Mouse (Mus musculus) lung, postnatal 4 days (tissue): ENCODE measurements around the gene Lgals12.

Experiments
- DNase-seq, 2 experiments: peaks; one replicate each; pipeline ENCODE4 v3.0.0; 2021

Lgals12 gene

GRCm38 (mm10) chr19:7583101-7583500, 23.9 kb downstream of the Lgals12 start:
- peak; percentile 26 to 41 for DNase-seq

GRCm38 (mm10) chr19:7581042-7581441, 26.0 kb downstream of the Lgals12 start:
- DNase-seq, result peak; percentile 29 to 41

DNA sequence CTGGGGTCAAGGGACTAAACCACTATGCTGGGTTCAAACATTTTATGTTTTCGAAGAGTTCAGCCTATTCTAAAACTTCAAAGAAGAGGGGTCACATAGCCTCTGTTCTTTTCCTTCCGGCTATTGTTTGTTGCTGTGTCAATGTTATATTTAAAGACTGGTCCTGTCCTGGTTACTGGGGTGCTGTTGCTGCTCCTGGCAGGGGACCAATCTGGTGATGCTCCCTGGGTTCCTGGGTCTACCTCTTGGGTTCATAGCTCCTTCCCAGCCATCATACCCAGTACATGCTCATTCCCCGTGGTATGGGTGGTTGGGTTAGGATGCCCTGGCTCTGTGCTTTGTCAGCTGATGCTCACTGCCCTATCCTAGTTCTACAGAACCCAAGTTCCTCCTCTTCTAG, 29.3 kb downstream of the Lgals12 start:
- DNase-seq, result no peak

DNA sequence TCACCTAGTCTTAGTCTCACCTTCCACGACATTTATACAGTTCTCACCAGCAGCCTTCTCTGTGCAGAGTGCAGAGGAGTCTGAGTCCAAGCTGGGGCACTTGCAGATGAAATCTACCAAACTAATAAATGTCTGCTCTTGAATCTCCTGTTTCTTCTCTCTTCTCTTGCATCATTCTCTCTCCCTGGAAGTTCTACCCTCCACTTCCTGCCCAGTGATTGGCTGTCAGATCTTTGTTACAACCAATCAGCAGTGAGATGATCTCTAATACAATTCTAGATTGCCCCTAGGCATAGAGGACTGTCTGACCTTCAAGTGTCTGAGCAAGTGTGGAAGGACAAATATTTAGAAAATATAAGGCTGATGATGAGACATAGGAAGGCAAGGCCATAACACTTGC, 30.8 kb downstream of the Lgals12 start:
- no peak for DNase-seq

GRCm38 (mm10) chr19:7569650-7570049, 37.3 kb downstream of the Lgals12 start:
- no peak for DNase-seq

DNA sequence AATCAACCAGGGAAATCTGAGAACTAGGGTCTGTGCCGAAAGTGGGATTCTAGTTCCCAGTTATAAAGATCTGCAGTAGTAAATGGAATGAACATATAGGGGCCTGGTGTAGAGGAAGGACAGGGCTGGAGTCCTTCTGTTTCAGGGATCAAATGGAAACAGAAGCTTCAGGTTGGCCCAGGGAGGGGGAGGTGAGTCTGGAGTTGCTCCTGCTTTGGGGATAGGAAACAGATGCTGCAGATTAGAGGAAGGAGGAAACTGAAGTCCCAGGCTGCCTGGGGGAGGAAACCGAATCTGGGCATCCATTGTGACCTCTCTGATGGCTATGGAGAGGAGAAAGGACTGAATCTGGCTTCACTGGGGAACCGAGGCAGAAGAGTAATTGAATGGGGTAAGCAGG, 38.6 kb downstream of the Lgals12 start:
- DNase-seq, result no peak

DNA sequence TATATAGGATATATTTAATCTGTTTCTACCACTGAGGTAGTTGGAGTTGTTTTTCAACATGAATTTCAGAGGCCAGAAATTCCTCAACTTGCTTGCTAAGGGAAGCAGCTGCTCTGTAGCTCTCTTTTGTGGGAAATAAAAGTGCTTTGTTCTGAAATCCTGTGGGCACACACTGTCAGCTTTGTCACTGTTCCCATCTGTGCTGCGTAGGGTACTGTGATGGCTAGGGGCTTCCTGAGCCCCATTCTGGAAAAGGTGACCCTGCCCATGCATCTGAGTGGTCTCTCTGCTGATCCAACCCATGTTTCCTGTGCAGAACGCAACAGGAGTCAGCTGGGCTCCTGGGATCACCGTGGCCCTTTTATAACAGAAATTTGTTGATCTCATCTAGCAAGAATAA, 40.2 kb downstream of the Lgals12 start:
- no peak for DNase-seq

DNA sequence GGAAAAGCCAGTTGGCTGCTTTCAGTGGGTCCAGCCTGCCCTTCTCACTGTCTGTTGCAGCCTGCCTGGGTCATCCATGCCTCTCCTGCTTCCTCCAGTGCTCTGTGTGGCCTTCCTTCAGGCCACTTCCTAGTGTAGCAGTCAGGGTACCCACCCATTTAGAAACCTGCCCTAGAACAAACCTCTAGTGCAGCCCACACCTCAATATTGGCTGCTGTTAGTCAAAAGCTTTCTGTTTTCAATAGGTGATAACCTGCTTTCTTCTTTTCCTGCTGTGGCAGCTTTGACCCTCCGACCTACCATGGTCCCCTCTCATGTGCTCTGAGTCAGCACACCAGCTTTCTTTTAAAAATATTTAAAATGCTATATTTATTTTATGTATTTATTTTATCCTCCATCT, 42.5 kb downstream of the Lgals12 start:
- no peak for DNase-seq

- DNase-seq, result no peak
Measured at GRCm38 (mm10) chr19:7563676-7564075, 43.3 kb downstream of the Lgals12 start.

DNA sequence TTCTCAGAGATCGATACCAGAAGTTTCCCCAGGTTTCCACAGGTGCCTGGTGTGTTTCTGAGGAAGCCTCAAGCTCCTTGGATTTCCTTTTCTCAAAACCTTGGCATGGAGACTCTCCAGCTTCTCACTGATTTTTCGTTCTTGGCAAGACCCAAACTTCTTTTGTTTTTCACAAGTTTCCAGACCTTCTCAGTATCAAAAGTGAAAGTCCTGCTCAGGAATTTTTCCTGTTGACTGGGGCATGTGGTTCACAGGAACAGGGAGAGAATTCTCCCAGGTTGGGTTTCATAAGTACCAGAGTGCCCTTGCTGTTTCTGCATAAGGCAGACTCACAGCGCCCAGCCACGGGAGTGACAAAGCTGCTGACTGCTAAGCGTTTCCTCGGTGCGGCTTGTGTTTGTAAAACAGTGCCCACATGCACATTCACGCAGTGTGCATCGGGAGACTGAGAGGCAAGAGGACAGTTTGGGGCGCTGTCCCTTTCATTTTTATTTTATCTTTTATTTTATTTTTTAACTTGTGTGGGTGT, 44.3 kb downstream of the Lgals12 start:
- no peak for DNase-seq

DNA sequence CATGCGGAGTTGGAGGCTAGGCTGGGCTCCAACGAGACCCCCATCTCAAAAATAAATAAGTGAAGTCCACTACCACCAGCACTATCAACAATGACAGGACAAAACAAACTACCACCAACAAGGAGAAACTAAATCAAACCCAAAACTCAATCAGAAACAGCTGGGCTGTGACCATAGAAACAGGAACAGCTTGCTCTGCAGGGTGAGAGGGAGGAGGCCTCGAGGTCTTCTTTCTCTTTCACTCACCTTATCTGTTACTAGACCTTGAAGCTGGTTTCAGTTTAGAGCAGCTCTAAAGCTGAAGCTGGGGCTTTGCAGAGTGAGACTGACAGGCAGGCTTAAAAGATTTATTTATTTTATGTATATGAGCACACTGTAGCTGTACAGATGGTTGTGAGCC, 45.5 kb downstream of the Lgals12 start:
- DNase-seq, result no peak

DNA sequence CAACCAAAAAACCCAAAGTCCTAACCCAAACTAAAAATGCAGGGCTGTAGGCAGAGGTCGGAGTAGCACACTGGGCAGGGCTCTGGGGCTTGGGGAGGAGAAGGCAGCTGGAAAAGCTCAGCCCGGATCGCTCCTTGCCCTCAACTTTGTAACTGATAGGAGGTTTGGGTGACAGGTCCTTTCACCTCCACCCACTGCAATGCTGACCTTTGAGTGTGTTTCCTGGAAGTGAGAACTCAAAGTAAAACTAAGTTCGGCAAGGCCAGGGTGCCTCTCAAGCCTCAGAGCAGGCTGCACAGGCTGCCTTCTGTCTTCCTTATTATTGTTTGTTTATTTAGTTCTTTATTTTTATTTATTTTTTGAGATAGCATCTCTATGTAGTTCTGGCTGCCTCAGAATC, 47.0 kb downstream of the Lgals12 start:
- no peak for DNase-seq

DNA sequence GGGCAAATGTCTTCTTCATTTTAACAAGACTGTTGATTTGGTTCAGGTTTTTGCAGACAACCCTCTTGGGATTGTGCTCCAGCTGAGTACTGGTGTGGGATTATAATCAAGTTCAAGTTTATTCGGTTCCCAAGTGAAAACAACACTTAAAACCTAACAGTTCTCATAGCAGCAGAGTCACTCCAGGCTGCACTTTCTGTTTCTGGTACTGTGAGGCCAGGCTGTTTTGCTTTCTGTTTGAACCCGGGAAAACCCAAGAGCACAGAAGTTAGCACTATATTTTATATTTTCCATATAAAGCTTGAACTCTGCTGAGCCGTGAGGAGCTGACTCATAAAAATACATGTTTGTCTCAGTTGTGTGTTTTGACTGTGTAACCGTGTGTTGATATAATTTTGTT, 48.3 kb downstream of the Lgals12 start:
- DNase-seq, result no peak

DNA sequence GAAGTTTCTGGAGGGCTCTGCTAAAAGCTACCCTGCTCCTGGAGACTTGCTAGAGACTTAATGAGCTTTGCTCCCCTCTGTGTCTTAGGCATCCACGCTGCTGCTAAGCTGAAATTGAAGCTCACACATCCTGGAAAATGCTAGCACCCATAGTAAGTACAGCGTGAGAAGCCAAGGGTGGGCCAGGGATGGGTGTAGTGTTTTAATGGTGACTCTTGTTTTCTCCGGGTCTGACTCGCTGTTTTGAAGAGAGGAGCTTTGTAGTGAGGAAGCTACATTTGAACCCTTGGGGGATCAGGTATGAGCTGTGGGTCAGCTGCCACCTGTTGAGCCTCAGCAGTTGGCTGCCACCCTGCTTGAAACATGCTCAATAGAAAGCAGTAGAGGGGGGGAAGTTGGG, 49.1 kb downstream of the Lgals12 start:
- no peak for DNase-seq

DNA sequence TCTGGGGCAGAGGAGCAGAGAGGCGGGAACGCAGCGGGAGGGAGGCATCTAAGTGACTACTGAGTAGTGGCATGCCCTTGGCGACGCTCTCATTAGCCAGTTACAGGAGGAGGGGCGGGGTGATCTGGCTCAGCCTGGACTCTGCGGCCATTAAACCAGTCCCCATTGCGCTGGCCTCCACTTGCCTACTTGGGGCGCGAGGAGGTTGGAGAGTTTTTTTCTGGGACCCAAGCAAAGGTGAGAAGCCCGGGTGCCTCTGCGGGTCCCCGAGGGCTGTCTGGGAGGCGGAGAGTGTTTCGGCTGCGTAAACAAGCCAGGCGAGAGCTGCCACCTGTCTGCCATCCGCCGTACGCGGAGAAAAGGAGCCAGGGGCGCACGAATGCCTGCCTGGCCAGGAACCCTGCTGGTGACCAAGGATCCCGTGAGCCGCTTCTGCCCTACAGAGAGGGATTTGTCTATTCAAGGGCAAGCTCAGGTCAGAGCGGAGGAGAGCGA, 49.6 kb downstream of the Lgals12 start, which contains the start of gene Pla2g16:
Pla2g16 (plus strand) TSS at position 132 of the 495 bp plus-strand sequence.
- DNase-seq, result peak; percentile 70 to 75

GRCm38 (mm10) chr19:7556641-7557040, 50.4 kb downstream of the Lgals12 start:
- DNase-seq, result no peak

DNA sequence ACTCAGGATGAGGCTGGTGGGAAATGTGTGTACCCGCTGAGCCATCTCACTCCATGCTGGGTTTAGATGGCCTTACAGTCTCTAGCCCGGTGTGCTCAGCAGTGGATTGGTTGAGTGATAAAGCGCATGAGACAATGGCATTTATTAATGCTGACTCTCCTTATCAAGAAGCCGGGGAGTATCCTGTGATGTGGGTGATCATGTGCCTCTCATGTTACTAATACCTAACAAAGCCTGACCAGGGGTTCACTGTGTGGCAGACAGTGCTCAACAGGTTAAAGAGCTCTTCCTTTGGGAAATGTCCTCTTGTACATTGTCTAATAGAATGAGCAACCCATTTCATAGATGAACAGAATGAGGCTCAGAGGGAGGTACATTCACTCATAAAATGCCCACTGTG, 52.1 kb downstream of the Lgals12 start:
- no peak for DNase-seq

GRCm38 (mm10) chr19:7553441-7553840, 53.6 kb downstream of the Lgals12 start:
- DNase-seq, result no peak

DNA sequence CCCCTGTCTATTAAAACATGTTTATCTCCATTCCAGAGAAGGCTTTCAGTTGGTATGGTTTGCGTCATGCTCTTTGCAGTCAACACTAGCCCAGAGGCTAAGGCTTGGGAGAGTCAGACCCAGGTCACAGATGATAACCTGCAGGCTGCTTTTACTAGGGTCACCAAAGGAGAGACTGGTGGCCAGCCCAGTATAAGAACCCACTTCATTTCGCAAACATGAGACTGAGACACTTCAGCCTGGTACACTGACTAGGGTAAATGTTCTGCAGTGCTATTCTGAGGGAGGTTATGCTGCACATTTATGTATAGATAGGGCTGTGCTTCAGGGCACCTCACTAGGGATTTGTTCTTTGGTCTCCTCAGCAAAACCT, 54.7 kb downstream of the Lgals12 start:
- DNase-seq, result no peak

DNA sequence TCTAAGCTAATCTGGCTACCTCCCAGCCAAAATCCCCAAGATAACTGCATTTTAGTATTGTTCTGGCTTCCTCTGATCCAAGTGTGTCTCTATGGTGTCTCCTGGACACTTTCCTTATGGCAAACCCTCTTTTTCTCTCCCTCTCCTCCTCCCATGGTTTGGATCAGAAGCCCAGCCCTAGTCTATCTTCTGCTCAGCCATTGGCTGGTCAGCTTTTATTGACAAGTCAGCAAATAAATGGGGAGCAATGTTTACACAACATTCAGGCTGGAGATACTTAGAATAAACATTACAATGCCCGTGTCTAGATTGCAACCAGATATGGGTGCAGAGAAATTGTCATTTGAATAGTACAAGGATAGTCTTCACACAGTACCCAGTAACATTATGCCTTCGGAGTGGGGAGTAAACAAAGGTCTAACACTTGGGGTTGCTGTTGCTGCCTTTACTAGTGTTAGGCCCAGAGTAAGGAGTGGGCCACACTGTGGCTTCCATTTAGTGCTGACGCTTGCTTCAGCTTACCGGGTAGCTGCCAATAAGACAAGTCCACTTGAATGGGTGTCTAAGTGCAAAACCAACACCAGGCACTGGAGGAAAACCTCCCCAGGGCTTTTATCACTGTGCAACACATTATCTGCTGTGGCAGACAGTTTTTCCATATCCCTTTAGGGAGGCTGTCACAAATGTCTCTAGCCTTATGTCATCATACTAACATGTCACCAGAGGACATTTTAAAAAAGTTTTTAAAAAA, 55.3 kb downstream of the Lgals12 start:
- peak in 1 of 2 experiments; percentile 9 for DNase-seq

GRCm38 (mm10) chr19:7548924-7549323, 58.1 kb downstream of the Lgals12 start:
- no peak for DNase-seq
